Mouse (Mus musculus) 416B (cell line): ENCODE measurements at regions not wholly inside any gene's neighbourhood (a gene's known extent, or its start where the extent isn't known, plus 50 kb on each side); places are given as distances from the start of the nearest gene placed in this dataset.
"Not testable (repeated sequence)": the region's sequence is repeated elsewhere in the genome, so short reads cannot be mapped to it uniquely, and the experiment has no call there.

Experiments
- DNase-seq: peaks from one replicate; pipeline ENCODE4 v3.0.0; 2011; ENCODE audit warnings: low read depth

- DNase-seq, result no peak
These were observed 164.8 kb upstream of the Klf4 start for GRCm38 (mm10) chr4:55697108-55697507.

DNA sequence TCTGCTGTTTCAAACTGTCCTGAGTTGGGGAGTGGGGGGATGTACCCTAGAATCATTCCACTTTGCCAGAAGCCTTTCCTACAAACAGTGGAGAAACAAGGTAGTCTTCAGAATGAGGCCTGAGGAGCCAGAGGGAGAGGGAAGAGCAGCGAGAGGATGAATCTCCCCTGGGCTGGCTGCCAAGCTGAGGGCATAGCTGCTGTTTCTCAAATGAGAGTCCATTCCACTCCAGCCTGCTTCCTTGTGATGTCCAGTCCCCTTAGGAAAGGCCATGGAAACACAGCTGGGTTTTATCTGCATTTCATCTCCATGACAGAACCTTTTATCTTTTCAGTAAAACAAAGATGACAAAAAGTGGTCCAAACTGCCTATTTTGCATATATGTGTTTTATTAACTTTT is 164.2 kb upstream of the Klf4 start:
- no peak for DNase-seq

- no peak for DNase-seq
These were observed 163.0 kb upstream of the Klf4 start for GRCm38 (mm10) chr4:55695246-55695645.

DNA sequence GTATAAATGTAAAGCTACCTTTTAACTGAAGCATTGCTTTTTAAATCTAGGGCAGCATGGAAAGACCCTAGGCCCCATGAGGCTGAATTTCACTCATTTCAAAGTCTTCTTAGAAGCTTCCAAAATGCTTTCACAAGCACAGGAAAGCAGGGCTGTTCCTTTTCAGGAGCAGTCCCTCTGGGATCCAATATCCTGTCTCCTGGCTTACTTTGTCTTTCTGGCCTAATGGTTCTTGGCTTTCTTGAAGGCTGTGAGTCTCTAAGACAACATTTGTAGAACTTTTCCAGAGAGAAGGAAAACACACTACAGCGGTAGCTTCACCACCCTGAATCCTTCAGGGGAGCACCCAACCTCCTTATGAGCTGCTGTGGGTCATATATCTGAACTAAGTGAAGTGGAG is 157.2 kb upstream of the Klf4 start:
- DNase-seq, result no peak

DNA sequence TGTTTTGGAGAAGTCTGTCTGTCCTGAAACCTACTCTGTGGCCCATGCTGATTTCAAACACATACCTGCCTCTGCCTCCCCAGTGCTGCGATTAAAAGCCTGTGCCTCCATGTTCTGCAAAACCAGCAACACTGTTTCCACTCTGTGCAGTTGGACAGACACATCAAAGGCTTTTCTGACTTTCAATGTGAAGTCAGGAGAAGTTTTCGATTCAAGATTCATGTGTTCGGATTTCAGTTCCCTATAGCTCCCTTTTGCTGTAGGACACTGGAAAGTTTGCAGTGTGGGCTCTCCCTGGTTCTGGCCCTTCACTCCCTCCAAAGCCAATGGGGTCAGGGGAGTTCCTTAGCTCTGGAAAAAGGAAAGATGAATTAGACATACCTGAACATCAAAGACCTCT is 154.5 kb upstream of the Klf4 start:
- DNase-seq, result no peak

DNA sequence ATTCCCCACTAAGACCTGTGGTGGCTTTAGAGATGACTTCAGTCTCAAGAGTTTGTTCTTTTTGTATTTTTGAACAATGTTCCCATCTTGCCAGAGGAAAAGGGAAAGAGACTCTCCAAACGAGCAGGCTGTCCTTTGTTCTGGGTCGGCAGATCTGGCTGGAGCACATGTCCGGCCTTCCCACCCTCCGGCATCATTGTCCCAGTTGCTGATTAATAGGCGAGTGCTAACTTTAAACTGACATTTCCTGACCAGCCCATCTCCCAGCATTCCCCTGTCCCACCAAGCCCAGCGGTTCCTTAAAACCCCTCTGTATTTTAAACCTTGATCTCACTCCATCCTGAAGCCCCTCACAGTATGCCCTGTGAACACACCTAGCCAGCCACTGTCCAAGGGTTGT is 140.0 kb upstream of the Klf4 start:
- no peak for DNase-seq

DNA sequence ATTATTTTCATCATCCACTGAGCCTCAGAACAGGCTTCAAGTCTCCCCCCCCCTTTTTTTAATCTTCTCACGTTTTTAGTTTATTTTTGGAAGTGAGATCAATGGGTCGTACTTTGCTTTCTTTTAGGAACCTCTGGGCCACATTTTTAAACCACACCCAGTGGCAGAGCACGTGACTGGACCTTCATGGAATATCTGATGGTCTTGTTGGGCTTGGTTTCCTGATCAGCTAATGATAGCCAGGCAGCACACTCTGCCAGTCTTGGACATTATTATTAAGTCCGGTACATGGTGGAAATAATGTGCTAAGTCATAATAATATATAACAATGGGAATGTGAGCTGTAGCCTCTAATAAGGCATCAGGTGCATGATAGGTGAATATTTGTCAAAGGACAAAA is 138.0 kb upstream of the Klf4 start:
- DNase-seq, result no peak

DNA sequence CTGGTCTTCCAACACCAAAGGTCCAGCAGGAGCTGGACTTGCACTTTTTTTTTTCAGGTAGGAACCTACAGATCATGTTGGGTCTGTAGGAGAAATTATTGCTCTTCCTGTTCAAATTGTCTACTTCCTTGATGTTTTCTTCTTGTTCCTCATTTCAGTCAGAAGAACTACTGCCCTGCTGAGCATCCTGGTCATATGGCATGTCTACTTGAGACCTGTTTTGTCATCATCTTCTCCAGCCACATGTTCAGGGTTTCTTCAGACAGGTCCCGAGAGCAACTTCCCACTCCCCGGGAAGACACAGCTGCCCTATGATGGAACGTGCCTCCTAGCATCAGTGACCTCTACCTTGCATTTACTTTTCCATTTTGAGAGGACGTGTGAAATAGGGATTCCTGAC is 132.6 kb upstream of the Klf4 start:
- DNase-seq, result no peak

- DNase-seq, result no peak
These were observed 131.6 kb upstream of the Klf4 start for GRCm38 (mm10) chr4:55663856-55664255.

DNA sequence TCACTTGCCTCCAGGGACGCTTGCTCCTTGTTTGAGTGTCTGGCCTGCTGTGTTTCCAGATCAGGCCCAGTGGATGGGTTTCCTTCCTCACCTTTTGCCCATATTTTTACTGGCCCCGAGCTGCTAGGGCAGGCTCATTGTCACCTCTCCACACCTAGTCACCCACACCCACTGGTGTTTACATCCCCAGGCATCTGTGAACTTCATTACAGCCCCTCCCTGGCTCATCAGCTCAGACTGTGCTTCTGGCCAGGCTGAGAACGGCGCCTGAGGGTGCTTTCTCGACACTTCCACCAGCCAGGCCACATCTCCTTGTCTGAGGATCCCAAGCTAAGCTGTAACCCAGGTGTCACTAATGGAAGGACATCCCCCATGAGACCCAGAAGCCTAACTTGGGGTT is 129.8 kb upstream of the Klf4 start:
- DNase-seq, result no peak

DNA sequence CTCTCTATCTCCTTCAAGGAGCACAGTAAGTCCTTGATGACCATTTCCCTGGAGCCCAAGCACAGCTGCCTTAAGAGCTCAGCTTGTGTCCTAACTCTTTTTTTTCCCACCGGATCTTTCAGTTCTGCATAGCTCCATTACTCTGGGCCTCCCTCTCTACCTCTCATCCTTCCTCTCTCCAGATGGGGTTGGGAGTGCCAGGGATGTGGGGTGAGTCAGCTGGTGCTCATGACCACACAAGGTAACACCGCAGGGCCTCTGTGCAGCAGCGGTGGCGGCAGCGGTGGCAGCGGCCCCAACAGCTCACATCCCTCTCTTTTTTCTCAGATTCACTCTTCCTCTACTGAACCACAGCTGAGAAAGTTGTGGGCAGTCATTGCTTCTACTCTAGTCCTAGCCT is 126.6 kb upstream of the Klf4 start:
- DNase-seq, result no peak

DNA sequence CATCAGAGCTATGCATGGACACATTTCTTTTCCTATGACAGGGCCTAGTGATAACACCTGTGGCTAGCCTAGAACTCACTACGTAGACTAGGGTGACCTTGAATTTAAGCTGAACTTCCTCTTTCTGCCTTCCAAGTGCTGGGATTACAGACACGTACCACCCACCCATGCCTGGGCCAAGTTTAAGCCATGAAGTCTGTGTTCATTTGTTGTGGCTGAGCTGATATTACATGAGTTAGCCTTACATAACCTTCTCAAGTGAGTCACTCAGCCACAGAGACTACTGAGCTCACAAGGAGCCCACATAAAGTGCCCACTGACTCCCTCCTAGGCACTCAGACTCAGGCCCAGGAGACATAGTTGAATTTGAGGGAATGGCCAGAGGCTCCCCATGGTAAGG is 123.1 kb upstream of the Klf4 start:
- peak; percentile 11 for DNase-seq

DNA sequence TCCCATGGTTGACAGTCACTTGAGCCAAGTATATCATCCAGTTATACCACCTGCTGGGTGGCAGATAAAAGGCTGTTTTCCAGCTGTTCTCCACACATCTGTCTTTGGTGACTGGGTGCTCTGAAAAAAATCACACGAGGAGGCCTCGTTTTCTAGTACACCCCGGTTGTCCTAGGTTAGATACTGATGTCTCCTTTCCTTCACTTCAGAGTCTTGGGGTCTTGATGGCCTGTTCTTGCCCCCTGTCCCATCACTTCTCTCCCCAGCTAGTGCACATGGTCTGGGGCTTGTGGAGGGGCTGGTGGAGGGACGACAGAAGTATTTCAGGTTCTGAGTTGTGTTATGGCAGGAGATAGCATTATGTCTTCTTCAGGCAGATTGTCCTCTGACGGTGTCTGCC is 120.4 kb upstream of the Klf4 start:
- DNase-seq, result no peak

- DNase-seq, result no peak
These were observed 119.6 kb upstream of the Klf4 start for GRCm38 (mm10) chr4:55651811-55652410.

- no peak for DNase-seq
These were observed 118.9 kb upstream of the Klf4 start for GRCm38 (mm10) chr4:55651051-55651763.

DNA sequence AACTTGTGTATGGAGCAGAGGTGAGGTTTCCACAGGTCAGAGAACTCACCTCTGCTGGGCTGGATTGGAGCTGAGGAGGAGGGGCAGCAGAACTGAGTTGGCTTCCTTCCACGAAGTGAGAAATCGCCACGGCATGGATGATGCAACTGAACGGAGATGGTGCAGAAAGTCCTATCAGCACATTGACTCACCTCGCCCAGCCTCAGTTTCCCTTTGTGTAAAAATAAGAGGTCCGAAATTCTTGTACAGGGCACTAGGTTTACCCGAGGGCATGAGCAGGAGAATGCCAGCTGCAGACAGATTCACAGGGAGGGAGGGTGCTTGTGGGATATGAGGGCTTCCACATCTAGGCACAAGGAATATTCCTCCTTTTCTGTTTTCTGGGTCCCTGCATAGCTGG is 117.9 kb upstream of the Klf4 start:
- no peak for DNase-seq

DNA sequence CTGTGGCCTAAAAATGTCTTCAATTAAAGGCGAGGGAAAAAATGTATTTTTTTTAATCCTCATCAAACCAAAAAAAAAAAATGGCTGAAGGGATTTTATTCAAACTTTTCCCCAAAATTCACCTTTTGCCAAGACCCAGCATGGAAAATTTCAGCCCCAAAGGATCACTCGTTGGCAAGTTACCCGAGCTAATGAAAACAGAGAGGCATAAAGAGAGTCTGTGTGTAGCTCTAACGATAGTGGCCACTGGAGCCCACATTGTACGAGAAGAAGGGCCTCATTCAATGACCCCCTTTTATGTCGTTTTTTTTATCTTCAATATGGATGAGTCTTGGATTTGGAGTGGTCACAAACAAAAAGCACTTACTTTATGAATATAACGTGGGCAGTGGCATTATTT is 116.1 kb upstream of the Klf4 start:
- no peak for DNase-seq

GRCm38 (mm10) chr4:55645432-55645831 is 113.2 kb upstream of the Klf4 start:
- DNase-seq, result no peak

DNA sequence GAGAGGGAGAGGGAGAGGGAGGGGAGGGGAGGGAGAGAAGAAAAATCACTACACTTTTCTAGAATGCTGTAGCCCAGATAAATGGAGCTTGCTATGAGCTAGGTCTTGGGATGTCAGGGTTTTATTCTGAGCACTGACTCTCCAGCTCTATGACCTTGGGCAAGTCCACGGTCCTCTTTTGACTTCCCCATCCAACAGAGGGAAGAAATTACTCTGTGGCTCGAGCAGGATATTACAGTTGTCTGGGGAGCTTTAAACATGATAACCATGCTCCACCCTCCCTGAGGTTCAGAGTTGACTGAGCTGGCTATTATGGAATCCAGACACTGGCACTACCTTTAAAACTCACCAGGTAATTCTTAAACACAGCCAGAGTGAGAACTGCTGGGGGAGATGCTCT is 112.6 kb upstream of the Klf4 start:
- DNase-seq, result no peak

DNA sequence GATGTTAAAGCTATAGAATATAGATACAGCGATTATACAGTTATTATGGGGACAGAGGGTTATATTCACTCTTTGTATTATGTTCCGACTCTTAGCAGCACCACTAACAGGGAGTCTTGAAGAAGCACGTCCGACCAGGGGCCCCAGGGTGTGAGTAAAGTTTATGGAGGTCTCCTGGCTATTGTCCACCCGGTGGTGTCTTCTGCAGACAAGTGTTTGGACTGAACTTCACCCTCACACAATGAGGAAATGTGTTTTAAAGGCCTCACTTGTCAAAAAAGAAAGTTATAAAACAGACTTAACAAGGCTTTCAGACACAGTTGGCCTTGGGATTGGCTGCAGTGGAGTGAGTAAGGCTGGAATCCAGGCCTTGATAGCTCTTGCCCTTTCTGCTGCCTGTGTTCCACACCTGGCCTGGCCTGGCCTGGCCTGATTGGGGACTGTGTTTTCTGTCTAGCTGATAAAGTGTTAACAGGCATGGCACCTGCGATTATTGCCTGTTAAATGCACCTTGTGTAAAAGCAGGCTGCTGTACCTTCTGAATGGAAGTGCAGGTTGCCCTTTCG is 102.8 kb upstream of the Klf4 start:
- DNase-seq, result no peak

DNA sequence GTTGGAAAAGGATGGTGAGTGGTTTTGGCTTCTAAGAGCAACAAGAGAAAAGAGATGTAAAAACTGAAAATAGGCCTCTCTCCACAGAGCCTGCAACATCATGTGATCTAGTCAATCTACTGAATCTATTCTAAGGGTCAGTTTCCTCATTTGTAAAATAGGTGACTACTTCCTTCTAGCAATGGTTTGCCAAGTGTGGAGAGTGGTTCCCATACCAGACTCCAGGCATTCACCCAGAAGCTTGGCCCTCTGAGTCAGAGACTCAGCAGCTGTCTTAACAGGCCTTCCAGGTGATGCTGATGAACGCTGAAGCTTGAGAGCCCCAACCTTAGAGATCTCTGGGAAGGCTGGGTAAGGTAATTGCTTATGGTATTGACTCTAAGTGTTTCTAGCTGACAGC is 98.9 kb upstream of the Klf4 start:
- DNase-seq, result no peak

- not testable (repeated sequence) for DNase-seq
These were observed 97.9 kb upstream of the Klf4 start for GRCm38 (mm10) chr4:55630215-55630614.

GRCm38 (mm10) chr4:55624779-55625178 is 92.5 kb upstream of the Klf4 start:
- DNase-seq, result no peak
